Mouse (Mus musculus) midbrain, embryonic 12.5 days (tissue): ENCODE results near the gene Ikzf3. TPM values are rescaled to one million over a fixed set of nuclear protein-coding genes. Genes with fewer than 3 reads are reported as not detected.

Experiments
- ATAC-seq: fragments of 200-750 bp; cut with Nextera tagmentation; 2 replicates; pipeline ENCODE4 v1.8.0; 2017; ENCODE audit warnings: low read depth, moderate TSS enrichment, moderate library complexity; ENCODE audit not compliant: low FRiP score
- H3K27ac ChIP-seq: fragments of 300-500 bp; sonication (generic); replicated peaks from 2 replicates; pipeline ENCODE4 v1.5.1; 2016; ENCODE audit warnings: mild to moderate bottlenecking
- H3K27me3 ChIP-seq: fragments of 300-500 bp; sonication (generic); 2 replicates; pipeline ENCODE4 v1.6.1; 2016; ENCODE audit warnings: mild to moderate bottlenecking
- H3K36me3 ChIP-seq: fragments of 300-500 bp; sonication (generic); 2 replicates; pipeline ENCODE4 v1.6.1; 2016
- H3K4me1 ChIP-seq: fragments of 300-500 bp; sonication (generic); 2 replicates; pipeline ENCODE4 v1.6.1; 2016
- H3K4me2 ChIP-seq: fragments of 300-500 bp; sonication (generic); replicated peaks from 2 replicates; pipeline ENCODE4 v1.6.1; 2016; ENCODE audit warnings: mild to moderate bottlenecking, moderate library complexity
- H3K4me3 ChIP-seq: fragments of 300-500 bp; sonication (generic); 2 replicates; pipeline ENCODE4 v1.5.1; 2016; ENCODE audit warnings: mild to moderate bottlenecking
- H3K9ac ChIP-seq: fragments of 300-500 bp; sonication (generic); replicated peaks from 2 replicates; pipeline ENCODE4 v1.6.1; 2016; ENCODE audit warnings: mild to moderate bottlenecking, moderate library complexity
- H3K9me3 ChIP-seq: fragments of 300-500 bp; sonication (generic); 2 replicates; pipeline ENCODE4 v1.6.1; 2016; ENCODE audit warnings: mild to moderate bottlenecking
- WGBS: fragments of 180-500 bp; shearing (Covaris S2); methylation state at CpG from one replicate; pipeline ENCODE4 v1.1.7; 2016; 5-methylcytosine and 5-hydroxymethylcytosine counted together
- polyA plus RNA-seq: library from polyadenylated mRNA; unstranded; fragments of >200 nt; fragmentation: Nextera tagmentation; extraction: Ambion mirVana; gene quantifications from 2 replicates; pipeline ENCODE4 v1.2.1, GENCODE M21; 2016

Ikzf3 gene
- polyA plus RNA-seq, 1 experiment from 2014 or later: 0.27 TPM

GRCm38 (mm10) chr11:98542553-98542952 lies 3.3 kb downstream of the Ikzf3 start:
- Histone ChIP-seq H3K4me3 (no peak overlapping the region), H3K36me3 (no peaks in the 10 kb centered on the region), H3K27me3 (peaks cover 53% of the 10 kb centered on the region)

GRCm38 (mm10) chr11:98540319-98540718 lies 5.5 kb downstream of the Ikzf3 start:
- no peak for ATAC-seq
- no peak overlapping the region for H3K4me2 ChIP-seq

More at GRCm38 (mm10) chr11:98542553-98542952, 3.3 kb downstream of the Ikzf3 start:
- H3K9me3 ChIP-seq: peaks cover 7% of the 10 kb centered on the region; the same call in 1 of the 2 replicates
- no peak for ATAC-seq
- H3K4me1 ChIP-seq: peaks cover 7% of the 10 kb centered on the region
- no peak overlapping the region for H3K9ac ChIP-seq
- no peak overlapping the region for H3K27ac ChIP-seq
- no peak overlapping the region for H3K4me2 ChIP-seq
- 76% methylated on average over 8 of the region's 8 CpGs for WGBS

GRCm38 (mm10) chr11:98537480-98538034 lies 8.3 kb downstream of the Ikzf3 start:
- Histone ChIP-seq H3K4me2 (no peak overlapping the region), H3K4me1 (no peaks in the 10 kb centered on the region), H3K36me3 (no peaks in the 10 kb centered on the region), H3K4me3 (no peak overlapping the region), H3K9me3 (peaks cover 7% of the 10 kb centered on the region; the same call in 1 of the 2 replicates), H3K27ac (no peak overlapping the region), H3K27me3 (peaks cover 18% of the 10 kb centered on the region), H3K9ac (no peak overlapping the region)
- ATAC-seq: no peak

More at GRCm38 (mm10) chr11:98540319-98540718, 5.5 kb downstream of the Ikzf3 start:
- peaks cover 2% of the 10 kb centered on the region for H3K4me1 ChIP-seq
- no peaks in the 10 kb centered on the region for H3K36me3 ChIP-seq
- H3K27me3 ChIP-seq: peaks cover 31% of the 10 kb centered on the region
- no peak overlapping the region for H3K27ac ChIP-seq
- peaks cover 7% of the 10 kb centered on the region; the same call in 1 of the 2 replicates for H3K9me3 ChIP-seq
- no peak overlapping the region for H3K9ac ChIP-seq
- WGBS: 82% methylated on average over 5 of the region's 5 CpGs
- H3K4me3 ChIP-seq: no peak overlapping the region

GRCm38 (mm10) chr11:98526824-98527461 lies 18.9 kb downstream of the Ikzf3 start:
- Histone ChIP-seq H3K9ac (no peak overlapping the region), H3K4me2 (no peak overlapping the region), H3K36me3 (no peaks in the 10 kb centered on the region), H3K27ac (no peak overlapping the region), H3K9me3 (no peaks in the 10 kb centered on the region), H3K27me3 (no peaks in the 10 kb centered on the region), H3K4me1 (no peaks in the 10 kb centered on the region), H3K4me3 (no peak overlapping the region)
- ATAC-seq: no peak
- 68% methylated on average over 10 of the region's 10 CpGs for WGBS

GRCm38 (mm10) chr11:98525140-98525539 lies 20.7 kb downstream of the Ikzf3 start:
- no peaks in the 10 kb centered on the region for H3K4me1 ChIP-seq

GRCm38 (mm10) chr11:98520468-98520867 lies 25.4 kb downstream of the Ikzf3 start:
- H3K27me3 ChIP-seq: no peaks in the 10 kb centered on the region
- no peaks in the 10 kb centered on the region for H3K4me1 ChIP-seq
- H3K9me3 ChIP-seq: no peaks in the 10 kb centered on the region
- ATAC-seq: no peak
- H3K27ac ChIP-seq: no peak overlapping the region
- no peak overlapping the region for H3K4me2 ChIP-seq
- 59% methylated on average over 10 of the region's 10 CpGs for WGBS
- H3K36me3 ChIP-seq: no peaks in the 10 kb centered on the region
- H3K4me3 ChIP-seq: no peak overlapping the region
- H3K9ac ChIP-seq: no peak overlapping the region

More at GRCm38 (mm10) chr11:98525140-98525539, 20.7 kb downstream of the Ikzf3 start:
- 66% methylated on average over 4 of the region's 4 CpGs for WGBS
- H3K4me3 ChIP-seq: no peak overlapping the region
- H3K9ac ChIP-seq: no peak overlapping the region
- no peak overlapping the region for H3K27ac ChIP-seq
- no peaks in the 10 kb centered on the region for H3K36me3 ChIP-seq
- H3K27me3 ChIP-seq: no peaks in the 10 kb centered on the region
- H3K9me3 ChIP-seq: no peaks in the 10 kb centered on the region
- ATAC-seq: no peak
- no peak overlapping the region for H3K4me2 ChIP-seq

GRCm38 (mm10) chr11:98513356-98513936 lies 32.4 kb downstream of the Ikzf3 start:
- 54% methylated on average over 6 of the region's 6 CpGs for WGBS
- H3K9ac ChIP-seq: no peak overlapping the region
- H3K27ac ChIP-seq: 0 out of 2 replicates have a peak overlapping the region, but pooled peaks have one; percentile 5
- no peak for ATAC-seq
- no peaks in the 10 kb centered on the region for H3K36me3 ChIP-seq
- H3K4me1 ChIP-seq: peaks cover 3% of the 10 kb centered on the region; the same call in 1 of the 2 replicates
- H3K4me2 ChIP-seq: no peak overlapping the region
- no peaks in the 10 kb centered on the region for H3K27me3 ChIP-seq
- H3K9me3 ChIP-seq: no peaks in the 10 kb centered on the region
- no peak overlapping the region for H3K4me3 ChIP-seq

- no peak overlapping the region for H3K27ac ChIP-seq
- H3K4me2 ChIP-seq: no peak overlapping the region
- no peaks in the 10 kb centered on the region for H3K36me3 ChIP-seq
- no peaks in the 10 kb centered on the region for H3K27me3 ChIP-seq
- no peak overlapping the region for H3K4me3 ChIP-seq
- H3K9me3 ChIP-seq: no peaks in the 10 kb centered on the region
- H3K9ac ChIP-seq: no peak overlapping the region
- no peak for ATAC-seq
- H3K4me1 ChIP-seq: peaks cover 3% of the 10 kb centered on the region; the same call in 1 of the 2 replicates
- 94% methylated on average over 13 of the region's 13 CpGs for WGBS
Observed at GRCm38 (mm10) chr11:98512881-98513280, 33.0 kb downstream of the Ikzf3 start.

- WGBS: 91% methylated on average over 8 of the region's 8 CpGs
- Histone ChIP-seq H3K27me3 (no peaks in the 10 kb centered on the region), H3K4me1 (peaks cover 3% of the 10 kb centered on the region; the same call in 1 of the 2 replicates), H3K36me3 (no peaks in the 10 kb centered on the region), H3K9me3 (no peaks in the 10 kb centered on the region), H3K4me3 (no peak overlapping the region), H3K9ac (no peak overlapping the region), H3K4me2 (no peak overlapping the region), H3K27ac (no peak overlapping the region)
- no peak for ATAC-seq
Observed at GRCm38 (mm10) chr11:98510125-98510524, 35.7 kb downstream of the Ikzf3 start.

- Histone ChIP-seq H3K36me3 (no peaks in the 10 kb centered on the region), H3K4me2 (no peak overlapping the region), H3K27ac (no peak overlapping the region), H3K4me3 (no peak overlapping the region), H3K9me3 (no peaks in the 10 kb centered on the region), H3K9ac (no peak overlapping the region), H3K27me3 (no peaks in the 10 kb centered on the region), H3K4me1 (peaks cover 3% of the 10 kb centered on the region; the same call in 1 of the 2 replicates)
- ATAC-seq: no peak
- WGBS: 82% methylated on average over 7 of the region's 7 CpGs
Observed at GRCm38 (mm10) chr11:98509434-98509833, 36.4 kb downstream of the Ikzf3 start.

GRCm38 (mm10) chr11:98504926-98505325 lies 40.9 kb downstream of the Ikzf3 start:
- Histone ChIP-seq H3K27ac (no peak overlapping the region), H3K4me2 (no peak overlapping the region), H3K27me3 (0 out of 2 replicates have a peak, but pooled peaks cover 5% of the 10 kb centered on the region), H3K36me3 (no peaks in the 10 kb centered on the region), H3K9me3 (no peaks in the 10 kb centered on the region), H3K9ac (no peak overlapping the region), H3K4me1 (no peaks in the 10 kb centered on the region), H3K4me3 (no peak overlapping the region)
- 58% methylated on average over 3 of the region's 3 CpGs for WGBS
- ATAC-seq: no peak
